Mouse (Mus musculus): ENCODE measurements at regions not wholly inside any gene's neighbourhood (a gene's known extent, or its start where the extent isn't known, plus 50 kb on each side); places are given as distances from the start of the nearest gene placed in this dataset.

- DNase-seq (ENCODE audit: low read depth, low spot score), result peak; percentile 12
These were observed 86.3 kb downstream of the D16Ertd472e start for GRCm38 (mm10) chr16:78490245-78490644.

- no peak for DNase-seq (ENCODE audit: low read depth, low spot score)
These were observed 86.9 kb downstream of the D16Ertd472e start for GRCm38 (mm10) chr16:78489604-78490003.

GRCm38 (mm10) chr16:78486531-78486930, 90.0 kb downstream of the D16Ertd472e start:
- DNase-seq (ENCODE audit: low read depth, low spot score), result peak; percentile 44

GRCm38 (mm10) chr16:78484319-78484718, 92.2 kb downstream of the D16Ertd472e start:
- DNase-seq (ENCODE audit: low read depth, low spot score), result no peak

GRCm38 (mm10) chr16:78481571-78481970, 94.9 kb downstream of the D16Ertd472e start:
- no peak for DNase-seq (ENCODE audit: low read depth, low spot score)

- no peak for DNase-seq (ENCODE audit: low read depth, low spot score)
These were observed 95.4 kb downstream of the D16Ertd472e start for GRCm38 (mm10) chr16:78481065-78481464.

- no peak for DNase-seq (ENCODE audit: low read depth, low spot score)
These were observed 96.2 kb downstream of the D16Ertd472e start for GRCm38 (mm10) chr16:78480261-78480660.

- DNase-seq (ENCODE audit: low read depth, low spot score), result no peak
These were observed 96.5 kb upstream of the Btg3 start for GRCm38 (mm10) chr16:78473456-78473855.

GRCm38 (mm10) chr16:78459996-78460395, 83.0 kb upstream of the Btg3 start:
- DNase-seq (ENCODE audit: low read depth, low spot score), result no peak

GRCm38 (mm10) chr16:78457731-78458151, 80.7 kb upstream of the Btg3 start:
- no peak for DNase-seq (ENCODE audit: low read depth, low spot score)

GRCm38 (mm10) chr16:78456345-78456744, 79.4 kb upstream of the Btg3 start:
- DNase-seq (ENCODE audit: low read depth, low spot score), result no peak

- no peak for DNase-seq (ENCODE audit: low read depth, low spot score)
These were observed 77.5 kb upstream of the Btg3 start for GRCm38 (mm10) chr16:78454509-78454908.

GRCm38 (mm10) chr16:78452303-78452702, 75.3 kb upstream of the Btg3 start:
- peak; percentile 92 for DNase-seq (ENCODE audit: low read depth, low spot score)

GRCm38 (mm10) chr16:78451750-78452149, 74.8 kb upstream of the Btg3 start:
- DNase-seq (ENCODE audit: low read depth, low spot score), result no peak

GRCm38 (mm10) chr16:78451251-78451650, 74.3 kb upstream of the Btg3 start:
- DNase-seq (ENCODE audit: low read depth, low spot score), result no peak

GRCm38 (mm10) chr16:78449231-78449630, 72.2 kb upstream of the Btg3 start:
- no peak for DNase-seq (ENCODE audit: low read depth, low spot score)

GRCm38 (mm10) chr16:78443262-78443661, 66.3 kb upstream of the Btg3 start:
- DNase-seq (ENCODE audit: low read depth, low spot score), result peak; percentile 78

GRCm38 (mm10) chr16:78442830-78443229, 65.8 kb upstream of the Btg3 start:
- DNase-seq (ENCODE audit: low read depth, low spot score), result peak; percentile 59

- no peak for DNase-seq (ENCODE audit: low read depth, low spot score)
These were observed 65.0 kb upstream of the Btg3 start for GRCm38 (mm10) chr16:78441961-78442360.

GRCm38 (mm10) chr16:78435707-78436106, 58.7 kb upstream of the Btg3 start:
- peak; percentile 10 for DNase-seq (ENCODE audit: low read depth, low spot score)

- DNase-seq (ENCODE audit: low read depth, low spot score), result peak; percentile 88
These were observed 50.6 kb upstream of the Btg3 start for GRCm38 (mm10) chr16:78427470-78428041.
